Mouse (Mus musculus) hindbrain, embryonic 16.5 days (tissue): ENCODE measurements around the gene Nfyc. TPM values are rescaled to one million over a fixed set of nuclear protein-coding genes. Genes with fewer than 3 reads are reported as not detected.

Experiments used
- ATAC-seq: fragments of 200-750 bp; cut with Nextera tagmentation; 2 replicates; pipeline ENCODE4 v1.8.0; 2017; ENCODE audit warnings: moderate TSS enrichment, moderate library complexity
- H3K27ac ChIP-seq: fragments of 300-500 bp; sonication (generic); 2 replicates; pipeline ENCODE4 v1.5.1; 2014; ENCODE audit warnings: low read depth, mild to moderate bottlenecking, control low read depth, low read length, moderate library complexity
- H3K27me3 ChIP-seq: fragments of 300-500 bp; sonication (generic); replicated peaks from 2 replicates; pipeline ENCODE4 v1.6.1; 2014; ENCODE audit warnings: low read length; ENCODE audit not compliant: control insufficient read depth, insufficient read depth
- H3K36me3 ChIP-seq: fragments of 300-500 bp; sonication (generic); 2 replicates; pipeline ENCODE4 v1.6.1; 2014; ENCODE audit warnings: mild to moderate bottlenecking, low read length, moderate library complexity, mixed read lengths; ENCODE audit not compliant: control insufficient read depth, insufficient read depth
- H3K4me1 ChIP-seq: fragments of 300-500 bp; sonication (generic); 2 replicates; pipeline ENCODE4 v1.6.1; 2014; ENCODE audit warnings: low read depth, low read length; ENCODE audit not compliant: control insufficient read depth, insufficient read depth
- H3K4me2 ChIP-seq: fragments of 300-500 bp; sonication (generic); 2 replicates; pipeline ENCODE4 v1.6.1; 2014; ENCODE audit warnings: mild to moderate bottlenecking, low read length, control low read depth, moderate library complexity
- H3K4me3 ChIP-seq: fragments of 300-500 bp; sonication (generic); 2 replicates; pipeline ENCODE4 v1.5.1; 2014; ENCODE audit warnings: mild to moderate bottlenecking, low read length, control low read depth, moderate library complexity
- H3K9ac ChIP-seq: fragments of 300-500 bp; sonication (generic); 2 replicates; pipeline ENCODE4 v1.6.1; 2014; ENCODE audit warnings: low read depth, mild to moderate bottlenecking, control low read depth, low read length, moderate library complexity
- H3K9me3 ChIP-seq: fragments of 300-500 bp; sonication (generic); 2 replicates; pipeline ENCODE4 v1.6.1; 2014; ENCODE audit warnings: mild to moderate bottlenecking, low read length, moderate library complexity; ENCODE audit not compliant: control insufficient read depth
- WGBS: fragments of 180-500 bp; shearing (Covaris S2); extraction: QIAGEN DNeasy Blood & Tissue Kit; methylation state at CpG from one replicate; pipeline ENCODE4 v1.1.7; 2014; 5-methylcytosine and 5-hydroxymethylcytosine counted together
- polyA plus RNA-seq: library from polyadenylated mRNA; unstranded; fragments of >200 nt; fragmentation: Nextera tagmentation; extraction: Ambion mirVana; gene quantifications from 2 replicates; pipeline ENCODE4 v1.2.1, GENCODE M21; 2015

The Nfyc gene
- polyA plus RNA-seq, 1 experiment from 2014 or later, result 75.8 TPM

GRCm38 (mm10) chr4:120859865-120860264 lies 28.5 kb upstream of the Nfyc start:
- ATAC-seq, result no peak
- H3K9ac ChIP-seq, result no peak overlapping the region
- no peak overlapping the region for H3K4me2 ChIP-seq
- H3K36me3 ChIP-seq, result no peaks in the 10 kb centered on the region
- WGBS, result 90% methylated on average over 7 of the region's 7 CpGs
- H3K9me3 ChIP-seq, result no peaks in the 10 kb centered on the region
- H3K4me1 ChIP-seq, result peaks cover 16% of the 10 kb centered on the region
- H3K4me3 ChIP-seq, result no peak overlapping the region
- H3K27ac ChIP-seq, result no peak overlapping the region
- H3K27me3 ChIP-seq, result no peaks in the 10 kb centered on the region

GRCm38 (mm10) chr4:120856376-120856775 lies 25.0 kb upstream of the Nfyc start:
- Histone ChIP-seq H3K9ac (peak overlapping the region; percentile 33; the same call in 1 of the 2 replicates), H3K4me3 (peak overlapping the region; percentile 12), H3K27me3 (no peaks in the 10 kb centered on the region), H3K27ac (no peak overlapping the region), H3K9me3 (no peaks in the 10 kb centered on the region), H3K36me3 (no peaks in the 10 kb centered on the region), H3K4me1 (peaks cover 16% of the 10 kb centered on the region), H3K4me2 (peak overlapping the region; percentile 67)
- no peak for ATAC-seq
- 41% methylated on average over 5 of the region's 5 CpGs for WGBS

GRCm38 (mm10) chr4:120855360-120856060 lies 24.1 kb upstream of the Nfyc start:
- Histone ChIP-seq H3K4me1 (peaks cover 16% of the 10 kb centered on the region), H3K9ac (peak overlapping the region; percentile 86), H3K4me3 (peak overlapping the region; percentile 75), H3K4me2 (peak overlapping the region; percentile 67), H3K27me3 (no peaks in the 10 kb centered on the region), H3K9me3 (no peaks in the 10 kb centered on the region), H3K27ac (peak overlapping the region; percentile 73), H3K36me3 (no peaks in the 10 kb centered on the region)
- 16% methylated on average over 7 of the region's 7 CpGs for WGBS
- ATAC-seq, result peak; percentile 4; the same call in 1 of the 2 replicates

GRCm38 (mm10) chr4:120854588-120855319 lies 23.4 kb upstream of the Nfyc start, which contains the start of gene Rims3:
TSS of gene Rims3 (plus strand) at chr4:120854816.
- H3K36me3 ChIP-seq, result no peaks in the 10 kb centered on the region
- 2% methylated on average over 54 of the region's 68 CpGs for WGBS
- H3K9ac ChIP-seq, result peak within 1 kb of the TSS; percentile 86
- H3K9me3 ChIP-seq, result no peaks in the 10 kb centered on the region
- no peaks in the 10 kb centered on the region for H3K27me3 ChIP-seq
- peak within 1 kb of the TSS; percentile 73 for H3K27ac ChIP-seq
- H3K4me1 ChIP-seq, result peaks cover 16% of the 10 kb centered on the region
- peak within 1 kb of the TSS; percentile 67 for H3K4me2 ChIP-seq
- peak within 1 kb of the TSS; percentile 75 for H3K4me3 ChIP-seq
- peak; percentile 76 for ATAC-seq

- 3% methylated on average over 10 of the region's 10 CpGs for WGBS
- no peak overlapping the region for H3K9ac ChIP-seq
- peaks cover 4% of the 10 kb centered on the region; the same call in 1 of the 2 replicates for H3K4me1 ChIP-seq
- no peak overlapping the region for H3K27ac ChIP-seq
- H3K36me3 ChIP-seq, result no peaks in the 10 kb centered on the region
- H3K9me3 ChIP-seq, result no peaks in the 10 kb centered on the region
- H3K27me3 ChIP-seq, result no peaks in the 10 kb centered on the region
- H3K4me3 ChIP-seq, result no peak overlapping the region
- H3K4me2 ChIP-seq, result no peak overlapping the region
- ATAC-seq, result peak; percentile 62; the same call in 1 of the 2 replicates
Observed at GRCm38 (mm10) chr4:120850946-120851345, 19.6 kb upstream of the Nfyc start.

- no peaks in the 10 kb centered on the region for H3K9me3 ChIP-seq
- H3K9ac ChIP-seq, result no peak overlapping the region
- no peaks in the 10 kb centered on the region for H3K4me1 ChIP-seq
- H3K27ac ChIP-seq, result no peak overlapping the region
- no peak overlapping the region for H3K4me3 ChIP-seq
- no peaks in the 10 kb centered on the region for H3K36me3 ChIP-seq
- H3K4me2 ChIP-seq, result no peak overlapping the region
- 63% methylated on average over 11 of the region's 11 CpGs for WGBS
- ATAC-seq, result no peak
- no peaks in the 10 kb centered on the region for H3K27me3 ChIP-seq
Observed at GRCm38 (mm10) chr4:120849451-120849850, 18.1 kb upstream of the Nfyc start.

- H3K9ac ChIP-seq, result no peak overlapping the region
- H3K27me3 ChIP-seq, result no peaks in the 10 kb centered on the region
- H3K4me3 ChIP-seq, result no peak overlapping the region
- no peaks in the 10 kb centered on the region for H3K4me1 ChIP-seq
- H3K36me3 ChIP-seq, result no peaks in the 10 kb centered on the region
- H3K4me2 ChIP-seq, result no peak overlapping the region
- H3K27ac ChIP-seq, result no peak overlapping the region
- 77% methylated on average over 6 of the region's 6 CpGs for WGBS
- H3K9me3 ChIP-seq, result no peaks in the 10 kb centered on the region
- ATAC-seq, result no peak
Observed at GRCm38 (mm10) chr4:120848909-120849308, 17.5 kb upstream of the Nfyc start.

- WGBS, result 87% methylated on average over 4 of the region's 4 CpGs
- Histone ChIP-seq H3K9me3 (no peaks in the 10 kb centered on the region), H3K27ac (no peak overlapping the region), H3K36me3 (no peaks in the 10 kb centered on the region), H3K9ac (no peak overlapping the region), H3K4me3 (no peak overlapping the region), H3K27me3 (no peaks in the 10 kb centered on the region), H3K4me2 (no peak overlapping the region), H3K4me1 (no peaks in the 10 kb centered on the region)
- ATAC-seq, result no peak
Observed at GRCm38 (mm10) chr4:120845098-120845497, 13.7 kb upstream of the Nfyc start.

- H3K9ac ChIP-seq, result no peak overlapping the region
- no peak overlapping the region for H3K27ac ChIP-seq
- H3K9me3 ChIP-seq, result no peaks in the 10 kb centered on the region
- H3K4me3 ChIP-seq, result no peak overlapping the region
- H3K4me2 ChIP-seq, result no peak overlapping the region
- H3K27me3 ChIP-seq, result no peaks in the 10 kb centered on the region
- ATAC-seq, result no peak
- H3K36me3 ChIP-seq, result no peaks in the 10 kb centered on the region
- H3K4me1 ChIP-seq, result no peaks in the 10 kb centered on the region
- 55% methylated on average over 7 of the region's 7 CpGs for WGBS
Observed at GRCm38 (mm10) chr4:120844423-120845082, 13.2 kb upstream of the Nfyc start.
